Mouse (Mus musculus): ENCODE data around the gene Cyb561d2. TPM values are rescaled to one million over a fixed set of nuclear protein-coding genes. Genes with fewer than 3 reads are reported as not detected.

The Cyb561d2 gene
- total RNA-seq, 2 experiments from 2014 or later, result 16.9 to 17.0 TPM

DNA sequence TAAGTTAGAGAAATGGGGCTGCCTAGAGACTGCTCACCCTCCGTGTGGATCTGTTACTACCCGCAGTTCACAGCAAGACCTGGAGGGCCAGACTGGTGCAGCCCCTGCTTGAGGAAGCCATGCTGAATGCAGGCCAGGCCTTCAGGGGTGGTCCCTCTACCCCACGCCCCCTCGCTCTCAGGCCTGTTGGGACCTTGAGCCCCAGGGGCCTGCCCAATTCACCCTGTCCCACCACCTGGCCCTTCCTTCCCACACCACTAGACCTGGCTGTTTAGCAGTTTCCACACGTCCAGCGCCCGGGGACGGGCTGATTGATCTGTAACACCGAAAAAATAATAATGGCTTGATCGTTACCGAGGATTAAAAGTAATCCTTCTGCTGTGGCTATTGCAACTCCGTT, 47.8 kb downstream of the Cyb561d2 start:
- DNase-seq (ENCODE audit: low spot score in 2 of 2), result no peak
- intact Hi-C loops (cut with DNase I), result no loop called here

DNA sequence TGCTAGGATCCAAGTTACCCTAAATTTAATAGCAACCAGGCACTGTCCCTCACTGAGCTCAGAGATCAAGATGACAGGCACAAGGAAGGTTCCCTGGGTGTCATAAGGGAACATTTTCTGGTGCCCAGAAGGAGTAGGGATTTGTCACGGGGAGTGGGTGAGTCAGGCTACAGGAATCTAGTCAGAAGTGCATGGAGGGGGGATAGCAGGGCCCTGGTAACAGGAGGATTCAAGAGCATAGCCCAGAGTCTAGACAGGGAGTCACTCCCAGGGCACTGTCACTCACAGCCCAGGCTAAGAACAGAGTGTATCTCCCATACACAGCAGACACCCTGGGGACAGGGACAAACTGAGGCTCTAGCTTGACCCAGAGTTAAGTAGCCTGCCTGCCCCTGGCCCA, 48.5 kb downstream of the Cyb561d2 start:
- intact Hi-C loops (cut with DNase I), result no loop called here
- no peak for DNase-seq (ENCODE audit: low spot score in 2 of 2)

DNA sequence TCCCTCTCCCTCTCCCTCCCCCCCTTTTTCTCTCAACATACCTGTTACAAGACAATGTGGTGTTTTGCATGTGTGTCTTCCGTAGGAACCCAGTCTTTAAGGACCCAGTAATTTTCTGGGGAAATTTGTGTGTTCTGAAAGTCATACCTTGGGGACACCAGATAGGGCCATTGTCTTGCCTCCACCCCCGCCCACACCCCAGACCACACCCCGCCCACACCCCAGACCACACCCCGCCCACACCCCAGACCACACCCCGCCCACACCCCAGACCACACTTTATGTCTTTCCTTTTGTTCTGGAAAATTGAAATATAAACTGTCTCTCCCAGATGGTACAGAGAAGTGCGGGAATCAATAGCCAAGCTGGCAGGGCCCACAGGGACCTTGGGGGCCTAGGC, 51.4 kb downstream of the Cyb561d2 start:
- DNase-seq (ENCODE audit: low spot score in 2 of 2), result no peak

DNA sequence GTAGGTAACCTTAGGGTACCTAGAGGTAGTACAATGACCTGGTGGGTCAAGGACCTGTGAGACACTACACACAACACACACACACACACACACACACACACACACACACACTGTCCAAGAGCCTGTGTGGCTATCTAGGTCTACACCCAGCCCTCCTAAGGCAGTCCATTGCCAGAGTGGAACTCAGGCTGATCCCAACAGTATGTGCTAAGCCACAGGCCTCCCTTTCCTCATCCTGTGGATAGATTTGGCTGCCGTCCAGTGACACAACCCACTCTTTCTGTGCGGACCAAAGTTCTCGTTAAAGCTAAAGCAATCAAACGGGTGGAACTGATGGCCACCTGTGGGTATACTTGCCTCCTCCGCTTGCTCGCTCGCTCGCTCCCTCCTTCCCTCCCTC, 51.8 kb downstream of the Cyb561d2 start:
- DNase-seq (ENCODE audit: low spot score in 2 of 2), result no peak
- intact Hi-C loops (cut with DNase I), result no loop called here

More for the DNA sequence above, 51.4 kb downstream of the Cyb561d2 start:
- intact Hi-C loops (cut with DNase I), result no loop called here

Other genes starting within 250 kb of the Cyb561d2 start
- 10 to 100 TPM in 1 of 2 experiments, 1 to 10 TPM in 1; 4.8 to 11.0 TPM for gene Cish, start 246.2 kb downstream of the Cyb561d2 start, total RNA-seq (2021)
- gene Hemk1, start 203.8 kb downstream of the Cyb561d2 start, total RNA-seq (2021), result 10 to 100 TPM; 13.3 to 18.0 TPM
- gene 6430571L13Rik, start 201.6 kb downstream of the Cyb561d2 start, total RNA-seq (2021), result 1 to 10 TPM; 4.6 to 5.0 TPM
- 10 to 100 TPM; 23.0 to 38.4 TPM for gene Cacna2d2, start 142.6 kb downstream of the Cyb561d2 start, total RNA-seq (2021)
- 10 to 100 TPM; 34.7 to 39.6 TPM for gene Tmem115, start 8.2 kb downstream of the Cyb561d2 start, total RNA-seq (2021)
- 10 to 100 TPM; 38.9 to 46.2 TPM for gene Nprl2, start within 50 bp of the Cyb561d2 start, total RNA-seq (2021)
- 1 to 10 TPM; 3.4 to 4.3 TPM for gene Zmynd10, start 5.1 kb upstream of the Cyb561d2 start, total RNA-seq (2021)
- gene Rassf1, start 9.4 kb upstream of the Cyb561d2 start, total RNA-seq (2021), result 10 to 100 TPM; 16.7 to 19.0 TPM
- gene Tusc2, start 21.1 kb upstream of the Cyb561d2 start, total RNA-seq (2021), result 100 to 1,000 TPM in 1 of 2 experiments, 10 to 100 TPM in 1; 91.3 to 106 TPM
- 10 to 100 TPM; 11.1 to 12.7 TPM for gene Hyal2, start 25.8 kb upstream of the Cyb561d2 start, total RNA-seq (2021)
- gene Hyal1, start 34.7 kb upstream of the Cyb561d2 start, total RNA-seq (2021), result 1 to 10 TPM; 4.4 to 6.8 TPM
- 10 to 100 TPM; 10.3 to 11.5 TPM for gene Naa80, start 36.7 kb upstream of the Cyb561d2 start, total RNA-seq (2021)
- gene Hyal3, start 38.6 kb upstream of the Cyb561d2 start, total RNA-seq (2021), result 1 to 10 TPM in 1 of 2 experiments, under 1 TPM in 1; 0.79 to 1.9 TPM
- 10 to 100 TPM; 11.1 to 13.8 TPM for gene Ifrd2, start 45.4 kb upstream of the Cyb561d2 start, total RNA-seq (2021)
- gene Sema3b, start 67.0 kb upstream of the Cyb561d2 start, total RNA-seq (2021), result 1 to 10 TPM; 2.6 to 3.1 TPM
- 100 to 1,000 TPM; 215 to 221 TPM for gene Gnai2, start 93.2 kb upstream of the Cyb561d2 start, total RNA-seq (2021)
- 10 to 100 TPM; 66.3 to 66.8 TPM for gene Slc38a3, start 127.3 kb upstream of the Cyb561d2 start, total RNA-seq (2021)
- gene Gnat1, start 137.5 kb upstream of the Cyb561d2 start, total RNA-seq (2021), result 1 to 10 TPM in 1 of 2 experiments, under 1 TPM in 1; 0.41 to 1.2 TPM
- gene Sema3f, start 168.3 kb upstream of the Cyb561d2 start, total RNA-seq (2021), result 10 to 100 TPM; 16.6 to 17.2 TPM
- 100 to 1,000 TPM; 109 to 159 TPM for gene Rbm5, start 228.8 kb upstream of the Cyb561d2 start, total RNA-seq (2021)

Data from left cerebral cortex, postnatal 36 days (tissue).